Mouse (Mus musculus): ENCODE data around the gene Them5.

DNA sequence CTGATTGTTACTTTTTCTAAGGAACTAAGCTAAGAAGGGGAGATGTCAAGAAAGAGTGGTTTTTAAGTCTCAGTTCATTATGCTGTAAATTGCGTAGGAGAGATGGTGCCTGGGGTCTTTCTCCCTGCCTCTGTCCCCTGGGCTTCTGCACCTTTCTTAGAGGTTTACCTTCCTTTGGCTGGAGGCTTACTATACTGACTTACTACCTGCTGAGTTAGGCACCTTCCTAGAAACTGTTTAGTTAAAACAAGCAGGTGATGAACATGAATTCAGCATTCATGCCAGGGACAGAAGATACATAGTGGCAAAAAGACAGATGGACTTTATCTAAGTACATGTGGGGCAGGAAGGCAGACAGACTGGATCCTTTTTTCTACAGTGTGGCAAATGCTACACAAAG lies 54.4 kb downstream of the Them5 start:
- no peak for TF ChIP-seq CTCF (conservative IDR thresholded peaks at IDR 0.05; ENCODE audit: insufficient read depth, insufficient read length, low read depth, low read length)
- TF ChIP-seq POLR2A (IDR thresholded peaks at IDR 0.05; ENCODE audit: low read depth, low read length): no peak
